Mouse (Mus musculus) natural killer cell, adult 2 months (primary cell): ENCODE data around the gene Cd63.

ENCODE experiments used
- DNase-seq, 2 experiments: peaks; one replicate each; pipeline ENCODE4 v3.0.0; 2022; ENCODE audit warnings: low spot score in 2 of 2

Gene Cd63

GRCm38 (mm10) chr10:128900698-128901097, at the start of gene Cd63:
Gene Cd63 (plus strand): TSS chr10:128900989.
- DNase-seq: no peak

GRCm38 (mm10) chr10:128861176-128861575, 39.6 kb upstream of the Cd63 start:
- DNase-seq: peak in 1 of 2 experiments; percentile 2

- DNase-seq: no peak
These were observed 34.7 kb upstream of the Cd63 start for GRCm38 (mm10) chr10:128866042-128866441.

- no peak for DNase-seq
These were observed 34.3 kb upstream of the Cd63 start for GRCm38 (mm10) chr10:128866518-128866917.

- no peak for DNase-seq
These were observed 30.4 kb upstream of the Cd63 start for GRCm38 (mm10) chr10:128870341-128870740.

- no peak for DNase-seq
These were observed 22.5 kb upstream of the Cd63 start for GRCm38 (mm10) chr10:128878291-128878690.

- DNase-seq: no peak
These were observed 22.0 kb upstream of the Cd63 start for GRCm38 (mm10) chr10:128878811-128879210.

- DNase-seq: no peak
These were observed 18.7 kb upstream of the Cd63 start for GRCm38 (mm10) chr10:128882067-128882466.

- DNase-seq: no peak
These were observed 11.6 kb upstream of the Cd63 start for GRCm38 (mm10) chr10:128888941-128889827.

- DNase-seq: no peak
These were observed 10.9 kb upstream of the Cd63 start for GRCm38 (mm10) chr10:128889846-128890245.

GRCm38 (mm10) chr10:128890383-128891295, 10.2 kb upstream of the Cd63 start:
- no peak for DNase-seq

- DNase-seq: peak in 1 of 2 experiments; percentile 35
These were observed 9.3 kb upstream of the Cd63 start, which contains the start of gene Gdf11 for GRCm38 (mm10) chr10:128891296-128892094. Gene Gdf11 (minus strand): TSS chr10:128891718.

- no peak for DNase-seq
These were observed 8.5 kb upstream of the Cd63 start for GRCm38 (mm10) chr10:128892246-128892645.

- DNase-seq: peak; percentile 65 to 76
These were observed 5.4 kb upstream of the Cd63 start for GRCm38 (mm10) chr10:128895437-128895836.

- no peak for DNase-seq
These were observed 4.7 kb upstream of the Cd63 start for GRCm38 (mm10) chr10:128895952-128896693.

GRCm38 (mm10) chr10:128896807-128897206, 4.0 kb upstream of the Cd63 start:
- DNase-seq: no peak

GRCm38 (mm10) chr10:128897501-128897900, 3.3 kb upstream of the Cd63 start:
- DNase-seq: no peak

- DNase-seq: no peak
These were observed 864 bp upstream of the Cd63 start for GRCm38 (mm10) chr10:128899759-128900490.

- DNase-seq: no peak
These were observed 620 bp downstream of the Cd63 start for GRCm38 (mm10) chr10:128901409-128901808.

GRCm38 (mm10) chr10:128902409-128902988, 1.7 kb downstream of the Cd63 start:
- no peak for DNase-seq
